Mouse (Mus musculus): ENCODE measurements around the gene Tbxas1.

The Tbxas1 gene

DNA sequence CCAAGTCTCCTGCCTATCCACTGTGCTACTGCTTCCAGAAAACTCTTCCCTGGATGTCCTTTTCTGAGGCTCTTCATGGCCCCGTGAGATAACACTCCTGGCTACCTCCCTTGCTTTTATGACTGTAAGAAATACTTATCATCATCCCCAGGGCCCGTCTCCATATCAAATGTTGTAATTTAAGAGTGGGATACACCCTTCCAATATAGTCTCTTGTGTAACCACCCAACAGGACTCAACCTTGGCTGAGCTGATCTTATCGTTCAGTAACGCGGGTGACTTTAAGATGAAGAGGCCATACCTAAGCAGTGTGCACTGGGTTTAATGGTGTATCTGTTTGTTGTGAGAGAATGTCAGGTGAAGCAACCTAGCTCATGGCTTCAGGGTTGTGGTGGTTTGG lies 91.6 kb downstream of the Tbxas1 start:
- no peak for DNase-seq

DNA sequence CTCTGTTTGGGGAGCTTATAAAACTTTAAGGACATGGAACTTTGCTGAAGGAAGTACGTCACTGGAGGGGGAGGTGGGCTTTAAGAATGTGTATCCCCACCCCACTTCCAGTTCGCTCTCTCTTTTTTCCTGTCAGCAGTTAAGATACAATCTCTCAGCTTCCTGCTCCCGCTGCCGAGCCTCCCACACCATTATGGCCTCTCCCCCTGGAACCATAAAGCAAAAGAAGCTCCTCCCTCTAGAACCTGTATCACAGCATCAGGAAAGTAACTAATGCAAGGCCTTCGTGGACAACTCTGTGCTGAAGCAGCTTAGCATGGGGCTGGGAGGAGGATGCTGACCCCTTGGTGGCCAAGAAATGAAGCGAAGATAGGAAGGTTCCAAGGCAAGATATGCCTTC lies 92.1 kb downstream of the Tbxas1 start:
- no peak for DNase-seq

DNA sequence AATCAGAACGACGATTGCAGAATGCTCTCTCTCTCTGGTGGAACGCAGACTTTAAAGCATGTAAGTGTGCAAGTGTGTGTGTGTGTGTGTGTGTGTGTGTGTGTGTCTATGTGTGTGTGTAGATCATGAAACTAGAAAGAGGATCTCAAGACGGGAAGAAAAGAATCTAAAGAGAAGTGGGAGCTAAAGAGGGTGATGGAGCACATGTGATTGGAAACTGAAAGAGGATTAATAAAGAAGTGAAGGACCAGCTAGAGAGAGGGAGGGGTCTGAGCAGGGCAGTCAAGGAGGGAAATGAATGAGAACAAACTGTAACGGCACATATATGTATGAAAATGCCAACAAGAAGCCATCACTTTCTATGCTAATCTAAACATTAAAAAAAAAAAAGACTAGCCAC lies 92.8 kb downstream of the Tbxas1 start:
- DNase-seq = no peak

DNA sequence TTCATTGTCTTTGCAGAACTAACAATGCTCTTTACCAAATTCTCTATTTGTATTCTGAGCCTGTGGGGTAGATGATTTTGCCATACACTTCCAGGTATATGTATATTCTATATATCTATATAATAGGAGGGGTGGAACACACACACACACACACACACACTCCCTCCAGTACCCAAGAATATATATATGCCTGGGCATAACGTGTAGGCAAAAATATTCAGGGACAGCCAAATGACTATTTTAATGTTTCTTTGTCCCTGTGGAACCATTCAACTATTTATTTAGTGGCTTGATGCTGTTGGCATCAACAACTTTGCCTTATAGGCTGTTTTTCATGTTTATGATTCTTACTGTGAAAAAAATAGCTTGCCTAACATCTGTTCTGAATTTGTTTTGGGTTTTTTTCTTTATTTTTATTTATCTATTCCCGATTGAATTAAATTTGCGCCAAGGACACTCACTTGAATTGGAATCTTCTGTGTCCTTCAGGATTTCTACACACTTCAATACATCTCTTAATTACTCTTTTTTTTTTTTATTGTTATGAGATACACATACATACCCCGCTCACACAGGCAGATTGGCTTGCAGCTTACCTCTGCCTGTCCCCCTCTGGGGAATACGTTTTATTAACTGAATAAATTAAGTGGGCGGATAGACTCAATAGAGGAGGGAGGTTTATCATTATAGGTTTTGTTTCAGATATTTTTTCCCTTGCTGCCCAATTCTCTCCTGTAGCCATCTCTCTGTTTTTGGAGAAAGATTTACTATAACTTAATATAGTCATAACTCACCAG lies 94.9 kb downstream of the Tbxas1 start:
- no peak for DNase-seq

DNA sequence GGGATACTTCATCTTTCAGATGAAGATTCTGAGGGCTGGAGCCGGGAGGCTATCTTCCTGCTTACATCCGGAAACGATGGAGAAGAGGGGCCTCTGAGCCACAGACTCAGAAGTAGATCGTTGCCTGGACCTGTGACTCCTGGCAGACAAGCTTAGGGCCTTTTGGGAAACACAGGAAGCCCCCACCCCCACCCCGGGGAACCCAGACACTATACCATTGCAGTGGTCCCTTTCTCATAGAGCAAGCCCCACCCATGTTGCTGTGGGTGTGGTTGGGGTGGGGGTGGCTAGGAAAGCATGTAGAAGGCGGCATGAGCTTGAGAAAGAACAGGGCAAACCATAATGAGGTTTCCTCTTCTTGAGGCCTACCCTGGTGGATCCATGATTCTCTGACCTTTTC lies 95.6 kb downstream of the Tbxas1 start:
- DNase-seq = no peak

DNA sequence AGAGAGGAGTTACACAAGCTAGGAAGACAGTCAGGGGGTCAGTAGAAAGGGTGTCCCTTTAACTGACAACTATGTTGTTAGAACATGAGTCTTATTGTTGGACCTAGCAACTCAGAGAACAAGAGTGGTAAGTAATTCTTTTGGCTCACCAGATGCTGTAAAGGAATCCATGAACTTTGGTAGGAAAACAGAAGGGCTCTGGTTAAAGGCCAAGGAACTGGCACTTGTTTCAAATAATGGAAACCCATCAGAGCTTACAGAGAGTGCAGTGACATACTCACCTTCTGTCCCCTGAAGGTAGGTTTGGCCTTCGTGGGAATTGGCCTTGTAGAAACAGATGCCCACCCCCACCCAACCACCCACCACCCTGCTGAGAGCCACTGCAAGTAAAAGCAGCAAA lies 97.6 kb downstream of the Tbxas1 start:
- no peak for DNase-seq

DNA sequence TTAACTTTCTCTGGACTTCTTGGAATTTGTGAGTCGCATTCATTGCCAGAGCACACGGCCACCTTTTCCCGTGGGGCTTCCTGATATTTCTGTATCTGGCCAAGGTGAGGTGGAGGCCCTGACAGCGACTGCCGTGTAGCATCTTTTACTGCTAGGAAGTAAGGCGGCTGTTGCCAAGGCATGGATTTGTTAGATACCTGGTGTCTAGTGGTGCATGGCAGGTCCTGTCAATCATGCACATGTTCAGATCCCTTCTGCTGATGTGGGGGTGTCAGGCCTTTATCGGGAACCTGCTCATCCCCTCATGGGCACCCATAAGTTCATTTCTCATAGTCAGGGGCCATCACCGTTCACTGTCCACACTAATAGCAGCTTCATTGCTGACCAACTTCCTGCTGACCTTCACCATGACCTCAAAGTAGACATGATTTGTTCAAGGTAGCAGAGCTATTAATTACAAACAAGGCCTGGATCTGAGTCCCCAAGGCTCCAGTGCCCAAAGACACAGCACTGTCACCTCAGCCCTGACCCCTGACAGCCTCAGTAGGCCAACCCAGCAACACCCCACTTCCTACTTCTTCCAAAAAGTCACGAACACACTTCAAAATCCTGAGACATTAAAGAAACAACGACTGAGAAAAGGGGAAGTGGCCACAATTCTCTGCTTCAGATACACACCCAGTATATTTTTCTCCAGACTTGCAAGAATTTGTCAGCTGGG lies 98.4 kb downstream of the Tbxas1 start:
- no peak for DNase-seq

DNA sequence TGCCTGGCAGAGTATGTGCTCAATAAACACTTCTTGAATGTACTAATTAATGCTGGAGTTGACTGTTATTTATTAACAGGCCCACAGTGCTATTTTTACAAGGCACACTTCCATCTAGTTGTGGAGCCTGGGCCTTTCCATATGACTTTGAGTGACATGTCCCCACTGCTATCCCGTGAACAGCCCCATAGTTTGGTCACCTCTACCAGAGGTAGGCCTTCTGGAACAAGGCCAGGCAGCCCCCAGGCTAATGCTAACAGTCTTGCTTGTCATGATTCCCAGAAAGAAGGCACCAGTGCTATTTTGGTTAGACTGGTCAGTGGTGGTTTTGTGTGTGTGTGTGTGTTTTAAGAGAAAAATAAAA lies 98.9 kb downstream of the Tbxas1 start:
- DNase-seq = no peak

DNA sequence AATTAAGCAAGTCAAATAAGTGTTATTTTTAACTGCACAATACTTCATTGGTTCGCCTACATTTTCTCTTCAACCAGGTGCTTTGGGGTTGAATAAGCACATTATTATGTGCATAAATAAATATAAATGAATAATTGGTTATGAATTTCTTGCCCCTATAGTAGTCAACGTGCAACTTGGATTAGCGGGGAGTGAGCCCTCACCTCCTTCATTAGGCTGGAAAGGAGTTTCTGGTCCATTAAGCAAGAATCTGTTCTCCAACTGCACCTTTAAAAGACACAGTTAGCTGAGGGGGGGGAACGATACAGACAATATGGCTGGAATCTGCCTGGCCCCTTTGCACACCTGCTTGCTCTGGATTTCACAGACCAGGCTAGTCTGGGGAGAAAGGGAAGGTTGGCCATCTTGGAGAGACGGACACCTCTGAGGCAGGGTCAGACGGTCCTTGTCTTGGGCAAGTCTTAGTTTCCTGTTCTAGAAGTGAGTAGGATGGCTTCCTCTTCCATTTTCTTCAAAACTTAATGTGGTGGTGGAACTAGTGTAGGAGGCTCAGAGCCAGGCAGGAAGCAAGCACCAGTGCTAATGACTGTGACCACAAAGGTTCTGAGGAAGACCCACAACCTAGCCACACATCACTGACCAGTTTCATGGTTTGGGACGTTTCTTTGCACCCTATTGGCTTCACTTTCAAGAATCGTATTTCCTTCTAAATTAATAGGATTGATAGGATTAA lies 99.5 kb downstream of the Tbxas1 start:
- DNase-seq = no peak

DNA sequence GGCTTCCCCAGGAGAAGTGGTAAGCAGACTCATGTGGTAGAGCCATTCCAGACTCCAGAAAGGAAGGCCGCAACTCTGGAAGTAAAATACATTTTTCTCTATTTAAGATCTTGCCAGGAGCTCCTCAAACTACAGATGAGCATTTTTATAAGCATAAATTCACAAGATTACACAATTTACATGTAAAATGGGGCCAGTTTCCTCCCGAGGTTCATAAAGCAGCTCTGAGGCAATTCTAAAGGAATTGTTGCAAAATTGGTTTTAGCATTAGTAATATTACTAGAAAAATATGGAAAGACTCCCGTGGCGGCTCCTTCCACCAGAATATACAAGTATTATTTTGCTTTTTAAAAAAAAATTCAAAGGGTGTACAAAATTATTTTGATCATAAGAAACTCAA lies 100.7 kb downstream of the Tbxas1 start:
- DNase-seq = no peak

DNA sequence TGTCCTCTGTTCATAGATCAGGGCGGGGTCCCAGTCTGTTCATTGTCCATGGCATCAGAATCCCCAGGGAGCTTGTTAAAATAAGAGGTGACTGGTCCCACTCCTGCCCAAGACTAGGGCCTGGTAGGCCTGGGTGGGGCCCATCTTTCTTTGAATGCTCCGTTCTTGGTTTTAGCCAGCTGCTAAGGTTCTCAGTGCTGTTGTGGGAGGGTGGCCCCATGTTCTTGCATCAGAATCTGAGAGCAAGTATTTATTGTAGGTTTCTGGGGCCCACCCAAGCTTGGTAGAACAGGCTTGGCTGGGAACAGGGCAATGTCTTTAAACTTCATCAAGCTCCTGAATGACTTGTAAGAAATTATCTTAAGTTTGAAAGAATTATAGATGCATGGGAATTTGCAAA lies 101.2 kb downstream of the Tbxas1 start:
- DNase-seq = no peak

DNA sequence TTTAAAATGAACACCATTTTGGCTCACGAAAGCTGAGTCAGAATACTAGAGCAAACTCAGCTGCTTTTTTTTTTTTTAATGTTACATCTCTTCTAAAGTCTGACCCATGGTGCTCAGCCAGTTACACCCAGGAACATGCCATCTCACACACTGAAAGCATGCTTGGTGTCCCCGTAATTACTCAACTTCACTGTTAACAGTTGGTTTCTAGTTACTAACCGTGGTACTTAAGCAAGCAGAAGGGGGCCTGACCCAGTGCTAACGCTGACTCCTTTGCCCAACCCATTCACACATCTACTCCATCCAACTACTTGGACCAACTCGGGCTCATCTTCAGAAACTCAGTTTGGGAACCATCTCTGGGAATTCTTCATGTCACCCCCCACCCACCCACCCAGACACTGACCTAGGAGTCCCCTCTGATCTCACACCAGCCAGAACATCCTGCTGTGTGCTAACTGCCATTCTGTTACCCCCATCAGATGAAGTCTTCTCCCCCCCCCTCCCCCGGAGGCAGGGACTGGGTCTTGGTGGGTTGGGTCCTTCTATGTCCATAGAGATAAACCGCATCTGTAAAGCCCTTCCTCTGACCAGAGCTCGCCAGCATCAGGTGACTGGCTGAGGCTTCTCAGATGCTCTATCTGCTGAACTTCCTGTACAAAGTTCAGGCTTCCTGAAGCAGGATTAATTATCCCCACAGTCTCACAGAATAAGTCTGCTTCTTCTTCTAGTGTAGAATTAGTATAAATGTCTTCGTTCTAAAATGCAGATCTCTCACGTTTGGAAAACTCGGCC lies 105.9 kb downstream of the Tbxas1 start:
- DNase-seq = peak in 1 of 2 experiments; percentile 42

DNA sequence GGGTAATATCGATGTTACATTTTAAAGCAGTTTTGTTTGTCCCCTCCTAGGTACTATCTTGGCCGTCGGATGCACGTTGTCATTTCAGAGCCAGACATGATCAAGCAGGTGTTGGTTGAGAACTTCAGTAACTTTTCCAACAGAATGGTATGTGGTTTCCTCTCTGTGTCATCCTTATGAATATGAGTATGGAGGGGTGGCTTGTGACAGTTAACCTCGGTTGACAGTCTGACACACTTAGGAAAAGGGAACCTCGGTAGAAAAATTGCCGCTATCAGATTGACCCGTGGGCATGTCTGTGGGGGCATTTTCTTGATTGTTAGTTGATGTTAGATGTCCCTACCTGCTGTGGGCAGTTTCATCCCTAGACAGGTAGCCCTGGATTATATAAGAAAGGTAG lies 106.9 kb downstream of the Tbxas1 start:
- DNase-seq = no peak

DNA sequence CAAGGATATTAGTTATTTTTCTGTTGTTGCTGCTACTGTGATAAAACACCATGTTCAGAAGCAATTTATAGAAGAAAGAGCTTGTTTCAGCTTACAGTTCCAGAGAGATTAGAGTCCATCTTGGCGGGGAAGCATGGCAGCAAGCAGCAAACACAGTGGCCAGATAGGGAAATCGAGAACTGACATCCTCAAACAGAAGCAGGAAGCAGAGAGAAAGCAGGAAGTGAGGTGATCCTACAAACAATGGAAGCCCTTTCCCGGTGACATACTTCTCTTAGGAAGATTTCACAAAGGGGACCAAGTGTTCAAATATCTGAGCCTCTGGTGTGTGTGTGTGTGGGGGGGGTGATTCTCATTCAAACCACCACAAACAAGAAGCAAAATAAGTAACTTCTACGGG lies 107.5 kb downstream of the Tbxas1 start:
- no peak for DNase-seq

DNA sequence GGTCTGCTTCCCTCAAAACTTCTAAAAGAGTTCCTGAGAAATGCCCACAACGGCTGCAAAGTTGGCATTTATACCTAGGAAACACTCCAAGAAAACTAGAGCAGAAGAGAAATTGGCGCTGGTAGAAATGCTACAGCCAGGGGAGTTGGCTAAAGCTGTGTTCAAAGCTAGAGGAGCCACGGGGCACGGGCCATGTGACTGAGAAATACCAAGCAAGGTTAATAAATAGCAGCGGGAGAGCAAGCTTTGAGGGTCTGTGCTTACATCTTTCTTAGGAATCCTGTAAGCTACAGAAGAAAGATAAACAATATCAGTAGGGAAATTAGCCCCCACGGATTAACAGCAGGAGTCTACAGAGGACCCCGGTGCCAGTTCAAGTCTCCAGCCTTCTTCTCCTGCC lies 107.9 kb downstream of the Tbxas1 start:
- no peak for DNase-seq

DNA sequence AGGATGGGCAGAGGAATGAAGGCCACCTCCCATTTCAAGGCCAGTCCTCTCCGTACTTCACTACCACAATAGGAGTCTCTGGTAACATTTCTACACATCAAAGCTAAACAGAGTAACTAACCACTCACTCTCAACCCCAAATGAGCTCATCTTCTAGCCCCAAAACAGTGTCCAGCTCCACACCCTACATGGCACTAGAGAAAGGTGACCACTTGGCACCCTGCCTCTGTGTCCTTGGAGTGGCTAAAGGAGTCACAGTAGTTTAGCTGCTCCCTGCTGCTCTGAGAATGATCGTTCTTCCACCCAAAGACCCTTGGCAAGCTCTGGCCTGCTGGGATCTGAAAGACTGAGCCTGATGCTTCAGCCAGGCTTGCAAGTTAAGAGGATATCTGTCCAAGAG lies 109.4 kb downstream of the Tbxas1 start:
- DNase-seq = no peak

DNA sequence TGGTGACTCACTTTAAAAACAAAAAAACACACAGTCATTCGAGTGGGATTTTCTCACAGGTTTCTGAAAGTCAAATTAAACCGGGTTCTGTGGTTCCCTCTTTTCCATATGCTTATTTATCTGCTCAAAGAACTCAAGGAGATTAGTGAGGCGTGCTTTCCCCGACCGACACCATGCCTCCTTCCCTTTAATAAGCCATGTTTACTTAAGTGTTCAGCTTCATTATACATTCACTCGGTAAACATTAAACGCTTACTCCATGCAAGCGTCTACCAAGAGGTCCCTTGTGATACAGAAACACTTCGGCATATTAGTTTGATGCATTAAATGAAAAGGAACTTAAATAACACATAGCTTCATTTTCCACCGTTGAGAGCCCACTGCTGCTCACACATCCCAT lies 111.4 kb downstream of the Tbxas1 start:
- no peak for DNase-seq

DNA sequence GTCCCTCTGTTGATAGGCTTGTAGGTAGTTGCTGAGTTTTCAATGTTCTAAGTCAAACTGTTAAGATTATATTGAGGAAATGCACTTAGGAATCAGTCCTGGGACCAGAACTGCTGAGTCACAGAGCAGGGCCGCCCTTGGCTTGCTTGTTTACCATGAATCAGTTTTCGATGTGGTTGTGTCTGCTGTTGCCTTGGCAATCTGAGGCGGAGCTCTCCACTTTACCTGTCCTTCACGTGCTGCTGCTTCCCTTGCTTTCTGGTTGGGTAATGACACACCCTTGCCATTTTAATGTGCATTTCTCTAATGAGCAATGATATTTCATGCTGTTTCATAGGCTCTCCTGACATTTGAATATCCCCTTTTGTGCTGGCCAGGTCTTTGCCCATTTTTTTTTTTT lies 116.8 kb downstream of the Tbxas1 start:
- DNase-seq = peak; percentile 64 to 76

DNA sequence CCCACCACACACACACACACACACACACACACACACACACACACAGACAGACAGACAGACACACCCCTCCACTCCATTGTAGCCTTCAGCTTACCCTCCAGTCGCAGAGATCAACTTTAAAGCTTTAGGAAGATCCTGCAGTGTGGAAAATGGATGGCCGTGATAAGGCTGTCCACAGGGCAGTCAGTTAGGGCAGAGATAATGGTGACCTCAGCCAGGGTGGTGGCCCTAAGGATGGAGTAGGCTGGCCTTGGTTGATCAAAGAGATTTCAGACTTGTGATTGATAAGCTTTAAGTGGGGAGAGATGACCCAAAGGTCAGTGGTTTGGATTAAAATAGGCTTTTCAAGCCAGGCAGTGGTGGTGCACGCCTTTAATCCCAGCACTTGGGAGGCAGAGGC lies 120.6 kb downstream of the Tbxas1 start:
- no peak for DNase-seq

DNA sequence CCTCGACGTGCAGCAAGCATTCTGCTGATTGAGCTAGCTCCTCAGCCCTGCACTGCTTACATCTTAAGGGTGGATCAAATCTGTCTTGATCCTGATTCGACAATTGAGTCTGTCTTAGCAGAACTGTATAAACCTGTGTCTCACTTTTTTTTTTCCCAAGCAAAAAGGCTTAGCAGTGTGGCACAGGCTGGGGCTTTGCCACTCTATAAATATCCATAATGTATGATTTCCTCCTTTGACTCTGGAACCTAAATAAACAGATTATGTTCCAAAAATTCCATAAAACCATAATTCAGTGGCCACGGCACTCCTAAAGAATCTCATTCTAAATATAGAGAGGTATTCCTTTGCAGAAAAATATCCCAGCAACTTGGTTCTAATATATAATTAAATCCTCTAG lies 122.6 kb downstream of the Tbxas1 start:
- no peak for DNase-seq

DNA sequence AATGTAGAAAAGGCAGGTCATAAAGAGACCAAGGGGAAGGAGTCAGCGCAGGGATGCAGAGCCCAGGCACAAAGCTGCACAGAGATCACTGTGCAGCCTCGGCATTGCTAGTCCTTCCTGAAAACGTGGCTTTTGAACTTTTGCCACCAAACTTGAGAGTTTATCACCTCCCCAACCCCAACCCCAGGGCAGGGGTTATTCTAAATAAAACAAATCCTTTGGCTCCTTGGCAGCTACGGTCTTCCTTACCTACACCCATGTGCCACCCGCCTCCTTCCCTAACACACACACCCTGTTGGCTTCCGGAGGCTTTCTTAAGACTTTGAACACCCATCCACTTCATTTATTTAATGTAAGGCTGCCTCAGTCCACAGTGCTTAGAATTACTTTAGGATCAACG lies 127.9 kb downstream of the Tbxas1 start:
- no peak for DNase-seq

DNA sequence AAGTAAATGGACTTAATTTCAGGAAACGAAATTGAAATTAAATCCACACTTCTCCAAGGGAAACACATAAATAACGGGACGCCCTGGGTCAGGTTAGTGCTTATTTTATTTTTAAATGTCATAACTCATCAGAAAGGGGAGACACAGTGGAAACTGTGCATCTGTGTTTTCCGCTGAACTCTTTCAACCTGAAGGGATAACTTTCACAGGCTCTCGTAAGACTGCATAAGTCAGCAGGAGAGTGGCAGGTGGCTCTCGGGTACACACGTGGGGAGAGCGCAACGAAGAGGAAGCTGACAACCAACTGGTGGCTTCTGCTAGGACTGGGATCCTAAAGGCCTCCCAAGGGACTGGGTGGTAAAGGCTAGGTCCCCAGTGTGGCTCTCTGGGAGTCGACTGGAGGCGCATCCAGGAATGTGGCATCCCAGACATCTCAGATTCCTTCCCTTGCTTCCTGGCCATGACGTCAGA lies 128.8 kb downstream of the Tbxas1 start:
- no peak for DNase-seq
